Mouse (Mus musculus) CH12.LX (cell line): ENCODE data around the gene Klrb1f.

Source experiments
- CHD2 ChIP-seq: IDR thresholded peaks from 2 replicates; pipeline ENCODE4 v1.6.1; 2011; ENCODE audit warnings: low read length, improper control_type of control experiment
- CTCF ChIP-seq, 2 experiments: IDR thresholded peaks in 1 of 2; conservative IDR thresholded peaks in 1 of 2; 2 replicates each; pipeline ENCODE4 v1.5.1; 2011 to 2012; ENCODE audit warnings: low read depth in 2 of 2, low read length in 2 of 2, improper control_type of control experiment in 1 of 2, inconsistent platforms in 1 of 2, mild to moderate bottlenecking in 1 of 2, moderate library complexity in 1 of 2
- EP300 ChIP-seq: IDR thresholded peaks from 2 replicates; pipeline ENCODE4 v1.6.1; 2011; ENCODE audit warnings: low read length, improper control_type of control experiment
- JUN ChIP-seq: IDR thresholded peaks from 2 replicates; pipeline ENCODE4 v1.6.1; 2011; ENCODE audit warnings: low read depth, mild to moderate bottlenecking, low read length, improper control_type of control experiment, moderate library complexity; ENCODE audit not compliant: insufficient read depth
- KAT2A ChIP-seq: IDR thresholded peaks from 2 replicates; pipeline ENCODE4 v1.6.1; 2012; ENCODE audit warnings: low read length, improper control_type of control experiment, inconsistent platforms; ENCODE audit not compliant: insufficient replicate concordance
- MAZ ChIP-seq: IDR thresholded peaks from 2 replicates; pipeline ENCODE4 v1.6.1; 2012; ENCODE audit warnings: low read depth, mild to moderate bottlenecking, inconsistent platforms, low read length, improper control_type of control experiment, moderate library complexity
- MYC ChIP-seq: IDR thresholded peaks from 2 replicates; pipeline ENCODE4 v1.6.1; 2011; ENCODE audit warnings: low read depth, mild to moderate bottlenecking, improper control_type of control experiment, low read length
- POLR2A ChIP-seq: IDR thresholded peaks from 2 replicates; pipeline ENCODE4 v1.6.1; 2011; ENCODE audit warnings: low read depth, mild to moderate bottlenecking, improper control_type of control experiment, low read length
- UBTF ChIP-seq: IDR thresholded peaks from 2 replicates; pipeline ENCODE4 v1.6.1; 2012; ENCODE audit warnings: low read depth, mild to moderate bottlenecking, inconsistent platforms, low read length, improper control_type of control experiment, moderate library complexity
- ZC3H11A ChIP-seq: IDR thresholded peaks from 2 replicates; pipeline ENCODE4 v1.6.1; 2012; ENCODE audit warnings: low read depth, mild to moderate bottlenecking, inconsistent platforms, low read length, improper control_type of control experiment

- TF ChIP-seq CTCF (conservative IDR thresholded peaks at IDR 0.05 in 1 of 2, IDR thresholded peaks at IDR 0.05 in 1 of 2; ENCODE audit: low read depth in 2 of 2, low read length in 2 of 2) (no peak), POLR2A (no peak), EP300 (no peak), UBTF (no peak), MYC (no peak), JUN (no peak), ZC3H11A (no peak), CHD2 (no peak), KAT2A (no peak), MAZ (no peak)
Measured at GRCm38 (mm10) chr6:129030175-129030824, 15.4 kb upstream of the Klrb1f start.
